Mouse (Mus musculus): ENCODE measurements at regions not wholly inside any gene's neighbourhood (a gene's known extent, or its start where the extent isn't known, plus 50 kb on each side); places are given as distances from the start of the nearest gene placed in this dataset.

DNA sequence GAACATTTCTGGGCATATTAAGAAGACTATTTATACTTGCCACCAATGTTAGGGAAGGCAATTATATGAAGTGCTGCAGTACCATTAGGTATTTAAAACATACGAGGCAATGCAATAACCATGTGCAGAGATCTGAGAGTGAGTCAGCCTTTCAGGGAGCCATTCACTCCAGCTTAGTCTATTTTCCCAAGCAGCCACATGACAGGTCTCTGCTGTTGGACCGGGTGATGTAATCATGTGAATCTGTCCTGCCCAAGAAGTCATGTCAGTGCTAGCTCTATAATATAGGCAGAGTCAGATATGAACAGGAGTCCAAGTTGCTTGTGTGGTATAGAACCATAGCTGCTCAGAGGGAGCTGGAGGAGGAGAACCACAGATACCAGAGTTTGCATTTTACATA, 253.1 kb downstream of the Bcl2 start:
- Histone ChIP-seq H3K9ac (ENCODE audit: low read depth, low read length) (no peak overlapping the region), H3K9me3 (ENCODE audit: control insufficient read depth, low read length) (no peaks in the 10 kb centered on the region), H3K27me3 (ENCODE audit: control insufficient read depth, insufficient read depth, low read length) (no peaks in the 10 kb centered on the region), H3K4me2 (replicated peaks; ENCODE audit: low read depth, low read length) (no peak overlapping the region), H3K4me3 (ENCODE audit: low read length) (no peak overlapping the region), H3K27ac (ENCODE audit: low read depth, low read length) (no peak overlapping the region), H3K36me3 (ENCODE audit: control insufficient read depth, insufficient read depth, low read length) (no peaks in the 10 kb centered on the region), H3K4me1 (ENCODE audit: control insufficient read depth, insufficient read depth, low read length) (no peaks in the 10 kb centered on the region)
- ATAC-seq (ENCODE audit: low FRiP score, low TSS enrichment) = no peak
- WGBS = 71% methylated on average over 2 of the region's 2 CpGs

DNA sequence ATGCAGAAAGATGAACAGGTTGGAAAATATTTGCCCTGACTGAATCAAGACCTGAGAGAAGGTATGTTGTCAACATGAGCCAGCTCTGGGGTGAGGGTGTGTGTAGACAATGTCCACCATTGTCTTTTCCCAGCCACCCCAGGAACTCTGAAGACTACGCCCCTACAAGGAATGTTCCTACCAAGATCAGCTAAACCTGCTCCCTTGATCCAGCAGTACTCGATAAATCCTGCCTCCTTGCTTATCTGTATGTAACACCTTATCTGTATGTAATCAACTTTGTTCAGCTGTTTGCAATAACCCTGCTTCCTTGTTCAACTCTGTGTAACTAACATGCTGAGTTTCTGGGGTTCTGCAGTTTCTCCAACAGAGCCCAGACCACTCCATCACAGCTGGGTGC, 264.3 kb downstream of the Bcl2 start:
- ATAC-seq (ENCODE audit: low FRiP score, low TSS enrichment) = no peak
- no peaks in the 10 kb centered on the region for H3K4me1 ChIP-seq (ENCODE audit: control insufficient read depth, insufficient read depth, low read length)
- H3K36me3 ChIP-seq (ENCODE audit: control insufficient read depth, insufficient read depth, low read length) = no peaks in the 10 kb centered on the region
- 85% methylated on average over 2 of the region's 2 CpGs for WGBS
- H3K4me3 ChIP-seq (ENCODE audit: low read length) = no peak overlapping the region
- H3K27me3 ChIP-seq (ENCODE audit: control insufficient read depth, insufficient read depth, low read length) = no peaks in the 10 kb centered on the region
- peaks cover 3% of the 10 kb centered on the region; the same call in 1 of the 2 replicates for H3K9me3 ChIP-seq (ENCODE audit: control insufficient read depth, low read length)
- H3K27ac ChIP-seq (ENCODE audit: low read depth, low read length) = no peak overlapping the region
- H3K4me2 ChIP-seq (replicated peaks; ENCODE audit: low read depth, low read length) = no peak overlapping the region
- no peak overlapping the region for H3K9ac ChIP-seq (ENCODE audit: low read depth, low read length)

Data from kidney, embryonic 14.5 days (tissue).